Mouse (Mus musculus): ENCODE data around the gene Wdcp.

GRCm38 (mm10) chr12:4862672-4863071, 19.6 kb downstream of the Wdcp start:
- no peak for TF ChIP-seq POLR2A (IDR thresholded peaks at IDR 0.05; ENCODE audit: low read depth, low read length)
- TF ChIP-seq CTCF (conservative IDR thresholded peaks at IDR 0.05; ENCODE audit: insufficient read depth, insufficient read length, low read depth, low read length), result 0 out of 2 replicates have a peak, but pooled peaks have one; percentile 28
